Mouse (Mus musculus): ENCODE measurements around the gene Gpatch2.

Gene Gpatch2

DNA sequence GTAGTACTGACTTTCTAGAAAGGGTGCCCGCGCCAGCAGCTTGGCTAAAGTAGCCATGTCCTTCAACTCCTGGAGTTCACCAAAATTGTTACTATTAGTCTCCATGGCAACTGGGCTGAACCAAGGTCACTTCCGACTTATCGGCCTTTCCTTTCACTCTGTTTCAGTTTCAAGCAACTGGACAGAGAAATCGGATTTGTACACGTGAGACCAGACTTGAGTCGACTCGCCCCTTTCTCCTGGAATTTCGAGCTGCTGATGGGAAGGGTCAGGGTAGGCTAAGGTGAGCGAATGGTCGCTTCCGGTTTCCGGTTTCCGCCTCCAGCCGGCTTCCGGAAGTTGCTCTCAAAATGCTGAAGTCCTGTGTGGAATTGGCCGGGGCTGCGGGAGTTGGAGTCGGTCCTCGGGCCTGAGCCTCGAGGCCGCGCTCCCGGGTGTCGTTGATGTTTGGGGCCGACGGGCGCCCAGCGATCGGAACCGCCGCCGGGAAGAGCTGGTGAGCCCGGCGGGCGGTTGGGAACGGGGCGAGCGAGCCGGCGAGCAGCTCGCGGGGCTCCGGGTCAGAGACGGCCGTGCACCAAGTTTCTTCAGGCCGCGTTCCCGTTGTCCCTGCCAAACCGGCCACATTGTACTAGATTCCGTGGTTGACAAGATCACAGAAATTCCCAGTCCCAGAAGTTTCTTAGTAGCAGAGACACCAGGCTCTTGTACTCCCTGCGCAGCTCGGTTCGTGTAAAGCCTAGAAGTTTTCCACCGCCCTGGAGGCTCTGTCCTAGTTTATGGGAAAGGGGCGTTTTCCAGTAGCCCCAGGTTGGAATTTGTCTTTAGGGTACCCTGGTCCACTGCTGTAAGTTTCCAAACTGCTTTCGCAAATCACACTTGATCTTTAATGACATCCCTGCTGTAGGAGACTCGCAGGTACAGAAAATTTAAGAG is at the start of gene Gpatch2, which contains the start of gene Spata17:
Gene Gpatch2, plus strand, starts transcription at position 328 of the 936 bp plus-strand sequence.
Gene Spata17, minus strand, starts transcription at position 285 of the 936 bp plus-strand sequence.
- peak; percentile 90 for DNase-seq

DNA sequence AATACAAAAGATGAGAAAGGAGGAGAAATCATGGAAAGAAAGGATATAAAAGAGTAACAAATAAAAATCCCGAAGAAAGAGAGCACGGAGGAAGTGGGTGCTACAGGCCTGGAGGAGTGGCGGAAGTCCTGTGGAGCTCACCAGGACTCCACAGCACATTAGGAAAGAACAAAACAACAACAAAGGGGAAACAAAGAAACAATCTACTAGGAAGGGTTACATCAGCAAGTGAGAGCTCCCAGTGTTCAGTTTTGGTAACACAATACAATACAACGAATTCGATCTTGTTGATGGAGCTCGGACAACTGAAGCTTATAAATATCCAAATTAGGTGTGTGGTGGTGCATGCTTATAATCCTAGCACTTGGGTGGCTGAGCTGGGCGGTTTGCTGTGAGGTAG is 45.7 kb upstream of the Gpatch2 start:
- DNase-seq: no peak

DNA sequence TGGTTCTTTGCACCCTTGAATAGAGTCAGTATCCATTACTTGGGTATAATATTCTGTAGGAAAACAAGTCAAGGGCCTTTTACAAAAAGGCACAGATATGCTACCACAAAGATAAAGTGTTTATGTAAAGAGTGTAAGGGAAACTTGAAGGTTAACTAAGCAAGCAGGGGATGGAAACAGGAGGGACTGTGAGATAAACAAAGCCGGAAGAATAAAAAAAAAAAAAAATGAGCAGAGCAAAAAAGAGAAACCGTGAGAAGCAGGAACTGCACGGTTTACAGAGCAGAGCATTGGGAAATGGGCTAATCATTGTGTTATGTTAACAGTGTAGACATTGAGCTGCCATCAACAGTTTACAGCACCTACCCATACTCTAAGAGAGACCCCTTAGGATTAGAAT is 44.9 kb upstream of the Gpatch2 start:
- no peak for DNase-seq

DNA sequence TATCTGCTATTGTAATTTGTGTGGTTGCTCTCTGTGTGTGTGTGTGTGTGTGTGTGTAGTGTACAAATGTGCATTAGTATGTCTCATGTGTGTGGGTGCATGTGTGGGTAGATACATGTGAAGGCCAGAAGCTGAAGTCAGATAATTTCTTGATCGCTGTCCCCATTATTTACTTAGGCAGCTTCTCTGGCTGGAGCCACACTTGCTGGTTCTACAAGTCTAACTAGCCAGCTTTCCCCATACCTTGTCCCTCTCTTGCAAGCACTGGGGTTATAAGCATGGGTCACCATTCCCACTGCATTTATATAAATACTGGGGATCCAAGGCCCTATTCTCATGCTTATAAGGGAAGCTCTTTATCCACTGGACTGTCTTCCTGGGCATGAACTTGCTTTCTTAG is 39.3 kb upstream of the Gpatch2 start:
- DNase-seq: no peak

DNA sequence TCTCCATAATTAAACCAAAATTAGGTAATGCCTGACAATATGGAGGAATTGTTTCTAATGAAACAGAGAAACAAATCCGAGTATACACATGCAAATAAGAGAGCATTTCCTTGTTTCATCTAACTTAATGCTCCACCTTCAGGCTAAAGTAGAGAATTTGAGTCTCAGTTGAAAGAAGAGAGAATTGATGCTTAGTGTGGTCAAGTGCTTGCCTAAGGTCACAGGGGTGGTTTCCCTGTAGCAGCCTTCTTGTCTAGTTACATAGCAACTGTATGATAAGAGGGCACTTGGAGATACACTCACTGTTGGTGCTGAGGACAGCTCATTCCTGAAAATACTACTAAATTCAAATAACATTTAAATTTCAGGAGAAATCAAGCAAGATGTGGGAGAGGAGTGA is 36.8 kb upstream of the Gpatch2 start:
- DNase-seq: no peak

DNA sequence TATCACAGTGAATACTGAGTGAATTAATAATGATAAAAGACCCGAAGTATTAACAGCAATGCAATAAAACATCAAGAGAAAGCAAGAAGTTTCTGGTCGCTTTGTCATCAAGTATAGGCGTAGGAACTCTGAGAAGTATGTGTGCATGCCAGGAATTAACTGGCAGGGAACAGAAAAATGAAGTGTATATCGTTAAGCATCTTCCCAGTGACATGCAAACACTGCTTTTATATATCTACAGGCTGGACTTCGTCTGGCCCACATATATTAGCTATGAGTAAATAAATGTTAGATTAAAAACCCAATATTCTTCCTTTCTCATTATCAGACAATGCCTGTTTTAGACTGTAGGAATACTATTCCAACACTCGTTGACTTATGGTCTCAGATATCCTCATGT is 9.8 kb upstream of the Gpatch2 start:
- no peak for DNase-seq

DNA sequence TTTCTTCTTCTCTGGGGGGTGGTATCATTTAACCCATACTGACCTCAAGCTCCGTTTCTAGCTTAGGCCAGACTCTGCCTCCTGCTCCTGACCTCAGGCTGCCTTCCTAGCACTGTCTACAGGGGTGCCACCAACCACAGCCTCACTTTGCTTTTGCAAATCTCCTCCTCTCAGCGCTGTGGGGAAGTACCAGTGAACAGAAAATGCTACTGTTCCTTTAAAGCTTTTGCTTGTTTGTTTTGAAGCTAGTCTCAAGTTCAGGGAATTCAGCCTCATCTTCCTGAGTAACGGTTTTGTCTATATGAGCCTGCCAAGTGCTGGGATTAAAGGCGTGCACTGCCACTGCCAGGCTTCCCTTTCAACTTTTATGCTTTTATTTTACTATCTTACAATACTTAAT is 5.8 kb upstream of the Gpatch2 start:
- no peak for DNase-seq

DNA sequence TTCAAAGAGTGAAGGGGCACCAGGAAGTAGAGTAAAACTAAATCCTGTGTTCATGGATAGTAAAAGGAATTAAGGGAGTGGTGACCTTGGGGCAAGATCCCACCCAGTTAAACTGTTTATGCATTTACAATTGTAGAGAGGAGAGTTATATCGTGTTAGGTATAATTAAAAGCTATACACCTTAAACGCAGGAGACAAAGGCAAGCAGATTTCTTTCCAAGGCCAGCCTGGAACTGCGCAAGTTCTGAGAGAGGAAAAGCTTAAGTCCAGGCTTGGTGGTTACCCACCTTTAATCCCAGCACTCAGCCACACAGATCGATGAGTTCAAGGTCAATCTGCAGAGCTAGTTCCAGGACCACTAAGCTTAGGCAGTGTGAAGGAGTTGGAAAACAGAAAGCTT is 4.6 kb upstream of the Gpatch2 start:
- no peak for DNase-seq

DNA sequence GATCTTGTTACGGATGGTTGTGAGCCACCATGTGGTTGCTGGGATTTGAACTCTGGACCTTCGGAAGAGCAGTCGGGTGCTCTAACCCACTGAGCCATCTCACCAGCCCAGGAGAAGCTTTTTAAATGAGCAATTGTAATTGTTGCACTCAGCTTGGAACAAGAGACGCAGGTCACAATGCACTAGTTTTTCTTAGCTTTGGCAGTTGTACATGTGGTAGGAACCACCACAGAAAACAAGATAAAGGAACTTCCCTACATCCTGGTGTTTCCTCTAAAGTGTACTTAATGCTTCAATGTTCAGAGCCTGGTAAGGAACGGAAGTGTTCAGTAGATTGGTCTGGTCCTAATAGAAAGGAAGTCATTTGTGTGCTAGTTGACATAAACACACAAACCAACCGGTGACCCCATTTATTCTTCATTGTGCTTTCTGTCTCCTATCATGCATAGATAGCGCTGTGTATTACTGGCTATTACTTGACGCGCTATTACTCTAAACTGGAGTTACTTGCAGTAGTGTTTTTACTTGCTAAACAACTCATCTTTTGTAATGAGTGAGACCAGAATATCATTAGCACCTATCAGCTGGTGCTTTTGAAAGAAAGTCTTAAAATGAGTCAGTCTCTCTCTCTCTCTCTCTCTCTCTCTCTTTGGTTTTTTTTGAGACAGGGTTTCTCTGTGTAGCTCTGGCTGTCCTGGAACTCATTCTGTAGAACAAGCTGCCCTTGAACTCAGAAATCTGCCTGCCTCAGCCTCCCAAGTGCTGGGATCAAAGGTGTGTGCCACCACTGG is 1.5 kb downstream of the Gpatch2 start:
- no peak for DNase-seq

DNA sequence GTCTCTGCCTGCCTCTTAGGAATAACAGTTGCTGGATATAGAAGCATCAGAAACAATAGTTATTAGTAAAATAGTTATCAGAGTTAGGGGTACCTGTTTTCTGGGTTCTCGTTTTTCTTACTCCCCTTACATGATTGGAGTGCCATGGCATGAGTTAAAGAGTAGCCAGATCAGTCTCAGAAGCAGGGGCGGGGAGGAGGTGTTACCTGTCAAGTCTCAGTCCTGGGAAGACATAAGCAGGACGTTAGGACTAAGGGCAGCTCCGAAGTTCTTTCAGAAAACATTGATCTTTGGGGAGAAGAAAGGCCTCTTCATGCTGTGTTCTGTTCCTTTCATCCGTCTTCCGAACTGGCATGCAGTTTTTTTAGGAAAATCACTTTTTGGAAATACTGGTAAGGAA is 5.4 kb downstream of the Gpatch2 start:
- DNase-seq: peak; percentile 23

DNA sequence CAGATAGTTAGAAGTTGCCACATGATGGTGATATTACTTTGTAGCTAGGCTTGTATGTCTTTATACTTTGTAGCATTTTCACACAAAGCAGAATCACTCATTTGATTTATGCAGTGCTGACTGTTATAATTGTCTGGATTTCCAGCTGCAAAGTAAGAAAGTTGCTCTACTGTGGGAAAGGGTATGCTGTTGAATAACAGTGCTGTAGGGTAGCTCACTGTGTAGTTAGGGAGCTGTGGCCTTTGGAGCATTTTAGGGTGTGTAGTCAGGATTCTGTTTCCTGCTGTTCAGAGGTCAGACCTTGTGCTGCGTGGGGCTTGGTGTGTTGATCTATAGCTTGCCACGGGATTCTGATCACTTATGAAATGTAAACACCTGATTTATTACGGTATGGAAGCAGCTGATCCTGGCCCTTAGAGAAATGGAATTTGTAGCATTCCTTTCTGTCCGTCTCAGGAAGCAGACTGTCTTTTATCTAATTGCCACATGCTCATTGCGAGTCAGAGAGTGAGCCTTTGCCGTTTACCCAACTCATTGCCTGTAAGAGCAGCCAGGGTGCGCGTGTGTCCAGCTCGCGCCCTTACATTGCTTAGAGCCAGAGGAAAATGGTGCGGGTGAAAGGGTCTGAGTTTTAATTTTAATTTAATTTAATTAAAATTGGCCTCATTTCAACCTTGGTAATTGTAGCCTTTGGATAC is 11.2 kb downstream of the Gpatch2 start:
- no peak for DNase-seq

DNA sequence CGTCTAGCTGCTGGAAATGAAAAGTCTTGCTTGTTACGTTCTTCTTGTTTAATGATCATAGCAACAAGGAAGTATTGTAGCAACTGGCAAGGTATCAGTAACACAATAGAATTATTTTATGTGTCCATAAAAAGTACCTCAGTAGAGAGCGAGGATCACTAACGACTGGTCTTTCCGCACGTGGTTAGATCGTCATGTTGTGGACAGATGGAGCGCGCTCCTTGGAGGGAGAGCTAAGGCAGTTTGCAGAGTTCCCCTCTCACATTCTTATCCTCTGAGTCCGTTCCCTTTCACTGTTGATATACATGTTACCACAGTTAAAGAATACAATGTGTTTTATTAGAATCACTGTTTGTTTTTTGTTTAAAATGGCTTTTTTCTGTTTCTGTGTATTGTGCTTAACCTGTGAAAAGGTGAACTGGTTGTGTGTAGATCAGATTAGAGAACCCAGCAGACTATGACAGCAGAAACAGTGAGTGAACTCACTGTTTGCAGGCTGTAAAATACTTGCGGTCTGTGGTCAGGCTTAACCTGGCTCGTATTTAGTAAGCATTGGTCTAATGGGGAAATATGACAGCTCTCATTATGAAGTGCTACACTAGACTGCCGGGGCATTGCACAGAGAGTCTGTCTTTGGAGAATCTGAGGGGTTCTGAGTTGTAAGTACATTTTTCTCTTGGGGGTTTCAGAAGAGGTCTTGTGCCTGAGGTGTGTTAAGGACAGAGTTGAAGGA is 13.3 kb downstream of the Gpatch2 start:
- no peak for DNase-seq

DNA sequence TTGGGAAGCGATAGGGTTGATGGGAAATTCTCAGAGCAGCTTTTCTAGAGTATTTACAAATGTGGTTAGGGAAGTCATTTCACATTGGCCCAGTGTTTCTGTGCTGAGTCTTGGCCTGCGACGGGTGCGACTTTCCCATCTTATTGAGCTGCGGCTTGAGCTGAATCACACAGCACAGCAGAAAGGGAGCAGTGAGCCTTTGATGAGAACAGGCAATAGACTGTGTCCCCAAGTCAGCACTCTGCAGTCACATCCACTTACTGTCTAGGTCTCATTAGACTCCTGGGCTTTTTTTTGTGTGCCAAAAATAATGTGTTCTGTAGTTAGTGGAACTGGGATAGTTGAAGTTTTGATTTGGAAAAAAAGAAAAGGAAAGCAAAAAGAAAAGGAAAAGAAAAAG is 14.9 kb downstream of the Gpatch2 start:
- DNase-seq: no peak

DNA sequence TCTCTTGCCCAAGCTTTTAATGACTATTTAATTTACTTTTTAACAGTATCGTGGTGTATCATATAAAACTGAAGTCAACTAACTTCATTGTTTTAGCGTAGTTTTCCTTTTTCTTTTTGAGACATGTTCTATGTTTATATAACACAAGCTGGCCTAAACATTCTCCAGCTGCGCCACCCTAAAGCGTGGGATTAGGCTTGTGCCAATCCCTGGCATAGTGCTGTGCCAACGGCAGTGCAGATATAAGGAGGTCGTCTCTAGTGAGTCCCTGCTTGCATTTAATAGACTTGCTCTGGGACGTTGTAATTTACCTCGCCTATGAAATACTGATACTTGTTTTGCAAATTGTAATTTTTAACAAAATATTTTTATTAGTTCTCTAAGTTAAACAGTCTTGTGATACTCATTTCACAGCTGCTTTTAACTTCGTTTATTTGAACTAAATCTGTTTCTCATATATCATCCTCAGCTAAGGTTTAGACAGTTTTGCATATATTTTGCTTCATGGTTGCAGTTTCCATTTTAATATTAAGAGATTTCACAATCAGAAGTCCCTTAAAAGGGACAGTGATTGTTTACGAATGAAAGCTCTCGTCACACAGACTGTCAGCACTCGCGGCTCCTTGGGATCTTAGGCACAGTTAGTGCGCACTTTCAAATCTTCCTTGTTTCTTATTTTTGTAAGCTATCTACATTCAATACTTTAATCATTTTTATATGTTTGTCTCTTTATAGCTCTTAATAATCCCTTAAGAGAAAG is 17.1 kb downstream of the Gpatch2 start:
- no peak for DNase-seq

DNA sequence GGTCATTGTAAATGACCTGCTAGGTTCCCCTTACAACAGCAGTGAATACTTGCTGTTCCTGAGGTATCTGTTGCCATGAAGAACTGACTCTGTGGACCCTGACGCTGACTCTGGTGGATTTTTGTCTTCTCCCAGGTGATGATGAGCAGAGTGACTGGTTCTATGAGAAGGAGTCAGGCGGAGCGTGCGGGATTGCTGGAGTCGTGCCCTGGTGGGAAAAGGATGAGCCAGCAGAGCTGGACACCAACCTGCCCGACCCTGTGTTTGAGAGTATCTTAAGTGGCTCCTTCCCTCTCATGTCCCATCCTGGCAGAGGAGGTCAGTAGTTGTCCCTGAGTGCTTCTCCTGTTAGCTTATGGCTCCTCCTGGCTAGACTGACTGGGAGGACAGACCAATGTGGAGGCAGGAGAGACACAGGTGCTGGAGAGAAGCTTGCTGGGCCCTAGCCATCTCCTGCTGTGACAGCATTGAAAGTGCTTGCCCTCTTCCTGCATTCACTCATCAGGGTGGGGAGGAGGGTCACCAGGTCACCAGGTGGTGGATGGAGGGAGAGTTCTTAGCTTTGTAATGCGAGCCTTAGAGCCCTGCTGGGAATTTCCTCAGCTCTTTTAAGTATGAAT is 17.8 kb downstream of the Gpatch2 start:
- no peak for DNase-seq

DNA sequence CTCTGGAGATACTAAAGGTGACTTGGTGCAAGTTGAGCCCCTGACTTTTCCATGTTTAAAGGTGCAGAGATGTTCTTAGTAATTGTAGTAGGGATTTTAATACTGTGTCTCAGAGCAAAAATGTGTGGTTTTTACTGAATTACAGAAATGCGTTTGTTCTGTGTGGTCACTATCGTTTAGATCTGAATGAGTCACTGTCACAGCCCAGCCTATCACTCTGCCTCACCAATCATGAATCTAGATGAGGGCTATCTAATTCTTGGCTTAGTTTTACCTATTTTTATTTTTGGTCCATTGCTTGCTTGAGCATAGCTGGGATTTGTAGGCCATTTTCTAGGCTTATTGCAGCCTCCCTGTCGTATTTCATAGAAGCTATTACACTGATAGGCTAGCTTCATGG is 19.9 kb downstream of the Gpatch2 start:
- no peak for DNase-seq

DNA sequence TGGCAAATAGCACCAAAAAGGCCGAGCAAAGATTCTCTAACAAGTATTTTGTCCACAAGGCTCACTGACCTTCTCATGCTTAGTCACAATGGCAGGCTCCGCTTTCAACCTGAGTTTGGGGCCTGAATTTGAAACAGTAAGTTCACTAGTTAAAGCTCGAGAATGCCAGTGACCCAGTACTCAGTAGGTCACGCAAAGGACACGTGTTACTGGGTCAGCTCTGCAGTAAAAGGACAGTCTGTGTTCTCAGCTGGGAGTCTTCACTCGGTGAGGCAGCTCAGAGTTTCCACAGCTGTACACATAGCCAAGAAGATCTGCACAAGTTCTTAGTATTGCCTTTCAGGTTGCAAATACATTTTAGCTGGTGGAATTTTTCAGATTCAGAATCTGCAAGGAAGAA is 21.0 kb downstream of the Gpatch2 start:
- no peak for DNase-seq

DNA sequence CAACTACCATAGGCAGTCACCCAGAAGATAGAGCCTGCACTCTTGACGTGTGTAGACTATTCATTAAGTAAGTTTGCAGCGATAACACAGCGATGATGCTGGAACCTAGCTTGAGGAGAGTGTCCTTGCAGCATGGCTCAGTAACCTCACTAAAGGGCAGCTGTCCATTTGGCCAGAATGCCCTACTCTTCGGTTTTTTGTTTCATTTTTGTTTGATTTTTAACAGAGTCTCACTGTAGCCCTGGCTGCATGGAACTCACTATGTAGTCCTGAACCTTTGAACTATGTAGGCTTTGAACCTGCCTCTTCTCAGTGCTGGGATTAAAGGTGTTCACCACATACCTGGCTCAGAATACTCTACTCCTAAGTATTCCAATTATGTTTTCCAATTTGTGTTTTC is 22.8 kb downstream of the Gpatch2 start:
- peak; percentile 16 for DNase-seq

DNA sequence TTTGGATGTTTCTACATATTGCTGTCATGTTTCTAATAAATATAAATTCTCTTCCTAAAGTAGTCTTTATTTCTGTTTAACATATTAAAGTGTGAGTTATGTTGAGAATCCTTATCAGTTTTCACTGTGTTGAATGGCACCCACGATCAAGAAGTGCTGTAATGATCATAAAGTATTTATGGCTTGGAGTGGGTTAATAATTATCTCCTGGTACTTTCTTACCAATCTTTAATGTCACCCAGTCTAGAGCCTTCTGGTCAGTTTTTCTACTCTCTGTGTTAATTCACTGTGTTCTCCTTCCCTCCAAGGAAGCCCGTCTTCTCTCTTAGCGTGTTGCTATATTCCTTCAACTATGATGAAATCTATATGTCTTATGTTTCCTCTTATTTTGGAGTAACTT is 25.0 kb downstream of the Gpatch2 start:
- no peak for DNase-seq

DNA sequence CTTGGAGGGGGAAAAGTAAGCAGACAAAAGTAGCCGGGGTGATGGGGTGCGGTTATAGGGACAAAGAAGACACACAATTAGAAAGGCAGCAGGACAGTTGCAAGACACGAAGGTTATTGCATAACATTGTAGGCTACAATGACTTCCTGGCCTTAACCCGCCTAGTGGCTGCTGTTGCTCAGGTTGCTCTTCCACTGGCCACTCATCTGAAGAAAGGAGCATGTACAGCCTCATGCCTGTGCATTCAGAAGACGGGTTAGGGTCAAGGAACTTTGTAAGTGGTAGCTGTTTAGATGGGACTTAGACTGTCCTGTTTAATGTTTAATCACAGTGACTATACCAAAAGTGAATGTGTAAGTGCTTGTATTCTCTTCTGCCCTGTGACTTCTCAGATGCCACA is 26.0 kb downstream of the Gpatch2 start:
- DNase-seq: peak; percentile 31

DNA sequence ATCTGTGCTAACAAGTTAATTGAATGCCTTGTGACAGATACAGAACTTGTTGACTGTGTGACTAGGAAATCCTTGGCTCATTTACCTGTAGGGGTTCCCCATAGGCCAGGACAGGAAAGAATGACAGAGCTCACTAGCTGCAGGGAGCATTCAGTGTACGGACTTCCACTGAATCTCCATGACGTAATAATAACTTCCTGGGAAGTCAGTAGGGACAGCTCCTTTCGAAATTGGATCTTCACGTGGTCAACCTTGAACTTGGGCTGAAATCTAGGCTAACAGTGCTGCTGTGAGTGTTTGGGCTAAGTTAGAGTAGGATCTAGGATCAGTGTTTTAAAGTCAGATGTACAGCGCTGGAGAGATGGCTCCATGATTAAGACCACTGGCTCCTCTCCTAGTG is 29.4 kb downstream of the Gpatch2 start:
- DNase-seq: no peak

Data from kidney, postnatal 14 days (tissue).